Mouse (Mus musculus) midbrain, embryonic 16.5 days (tissue): ENCODE results near the gene Tbxas1. TPM values are rescaled to one million over a fixed set of nuclear protein-coding genes. Genes with fewer than 3 reads are reported as not detected.
A peak's percentile ranks its signal among the peaks of the same experiment; 100 is the strongest.

Experiments used
- ATAC-seq: fragments of 200-750 bp; cut with Nextera tagmentation; 2 replicates; pipeline ENCODE4 v1.8.0; 2017; ENCODE audit warnings: moderate TSS enrichment
- H3K27ac ChIP-seq: fragments of 300-500 bp; sonication (generic); 2 replicates; pipeline ENCODE4 v1.5.1; 2014; ENCODE audit warnings: mild to moderate bottlenecking, low read length, mixed read lengths
- H3K27me3 ChIP-seq: fragments of 300-500 bp; sonication (generic); 2 replicates; pipeline ENCODE4 v1.6.1; 2014; ENCODE audit warnings: low read depth, low read length, mixed read lengths; ENCODE audit not compliant: control insufficient read depth, insufficient read depth
- H3K36me3 ChIP-seq: fragments of 300-500 bp; sonication (generic); 2 replicates; pipeline ENCODE4 v1.6.1; 2014; ENCODE audit warnings: mild to moderate bottlenecking, low read length, moderate library complexity, mixed read lengths; ENCODE audit not compliant: control insufficient read depth, insufficient read depth
- H3K4me1 ChIP-seq: fragments of 300-500 bp; sonication (generic); 2 replicates; pipeline ENCODE4 v1.6.1; 2014; ENCODE audit warnings: mild to moderate bottlenecking, low read length, mixed read lengths; ENCODE audit not compliant: control insufficient read depth, insufficient read depth
- H3K4me2 ChIP-seq: fragments of 300-500 bp; sonication (generic); 2 replicates; pipeline ENCODE4 v1.6.1; 2014; ENCODE audit warnings: mild to moderate bottlenecking, low read length, mixed read lengths
- H3K4me3 ChIP-seq: fragments of 300-500 bp; sonication (generic); 2 replicates; pipeline ENCODE4 v1.5.1; 2014; ENCODE audit warnings: low read depth, mild to moderate bottlenecking, low read length, moderate library complexity, mixed read lengths
- H3K9ac ChIP-seq: fragments of 300-500 bp; sonication (generic); 2 replicates; pipeline ENCODE4 v1.6.1; 2014; ENCODE audit warnings: low read depth, low read length, mixed read lengths
- H3K9me3 ChIP-seq: fragments of 300-500 bp; sonication (generic); replicated peaks from 2 replicates; pipeline ENCODE4 v1.6.1; 2014; ENCODE audit warnings: mild to moderate bottlenecking, low read length, mixed read lengths; ENCODE audit not compliant: control insufficient read depth, poor library complexity, severe bottlenecking
- WGBS: fragments of 180-500 bp; shearing (Covaris S2); extraction: QIAGEN DNeasy Blood & Tissue Kit; methylation state at CpG from one replicate; pipeline ENCODE4 v1.1.7; 2014; 5-methylcytosine and 5-hydroxymethylcytosine counted together
- polyA plus RNA-seq: library from polyadenylated mRNA; unstranded; fragments of >200 nt; fragmentation: Nextera tagmentation; extraction: Ambion mirVana; gene quantifications from 2 replicates; pipeline ENCODE4 v1.2.1, GENCODE M21; 2015

Tbxas1 gene
- polyA plus RNA-seq, 1 experiment from 2014 or later, result 1.8 TPM

DNA sequence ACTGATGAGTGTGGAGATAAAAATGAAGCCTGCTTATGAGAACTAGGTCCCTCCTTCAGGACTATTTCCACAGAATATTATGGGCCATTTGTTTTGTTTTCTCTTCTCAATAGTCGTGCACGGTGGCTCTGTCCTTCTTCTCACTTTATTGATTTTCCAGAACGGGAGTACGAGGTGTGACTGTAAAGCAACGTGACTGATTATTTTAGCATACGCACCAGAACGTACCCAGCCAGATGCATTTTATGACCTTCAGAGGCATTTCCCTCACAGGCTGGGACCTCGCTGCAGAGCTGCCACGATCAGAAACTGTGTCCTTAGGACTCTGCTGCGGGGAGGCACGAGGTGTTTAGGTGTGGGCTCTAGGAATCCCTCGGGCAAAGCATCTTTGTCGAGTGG is 51.8 kb downstream of the Tbxas1 start:
- Histone ChIP-seq H3K9ac (no peak overlapping the region), H3K27ac (no peak overlapping the region)

DNA sequence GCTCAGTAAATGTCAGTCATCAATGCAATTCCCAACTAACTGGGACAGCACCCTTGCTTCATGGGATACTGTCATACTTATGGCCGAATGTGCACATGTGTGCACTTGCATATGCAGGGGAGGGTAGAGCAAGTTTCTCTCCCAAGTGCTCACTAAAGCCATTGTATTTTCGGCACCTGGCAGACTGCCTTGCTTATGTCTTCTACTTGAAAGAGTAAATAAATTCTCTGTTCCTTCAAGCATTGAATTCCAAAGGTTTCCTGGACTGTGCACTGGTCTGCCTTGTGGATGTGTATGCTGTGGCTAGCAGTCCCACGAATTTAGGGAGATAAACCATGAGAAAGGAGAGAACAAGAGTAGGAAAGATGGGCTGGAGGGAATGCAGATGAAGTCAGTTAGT is 53.3 kb downstream of the Tbxas1 start:
- WGBS, result 81% methylated on average over 3 of the region's 3 CpGs
- ATAC-seq, result no peak

More for the DNA sequence above, 51.8 kb downstream of the Tbxas1 start:
- Histone ChIP-seq H3K27me3 (no peaks in the 10 kb centered on the region), H3K4me2 (no peak overlapping the region), H3K4me3 (no peak overlapping the region), H3K9me3 (no peaks in the 10 kb centered on the region), H3K4me1 (no peaks in the 10 kb centered on the region), H3K36me3 (no peaks in the 10 kb centered on the region)
- WGBS, result 66% methylated on average over 13 of the region's 13 CpGs
- 0 out of 2 replicates have a peak, but pooled peaks have one; percentile 29 for ATAC-seq

DNA sequence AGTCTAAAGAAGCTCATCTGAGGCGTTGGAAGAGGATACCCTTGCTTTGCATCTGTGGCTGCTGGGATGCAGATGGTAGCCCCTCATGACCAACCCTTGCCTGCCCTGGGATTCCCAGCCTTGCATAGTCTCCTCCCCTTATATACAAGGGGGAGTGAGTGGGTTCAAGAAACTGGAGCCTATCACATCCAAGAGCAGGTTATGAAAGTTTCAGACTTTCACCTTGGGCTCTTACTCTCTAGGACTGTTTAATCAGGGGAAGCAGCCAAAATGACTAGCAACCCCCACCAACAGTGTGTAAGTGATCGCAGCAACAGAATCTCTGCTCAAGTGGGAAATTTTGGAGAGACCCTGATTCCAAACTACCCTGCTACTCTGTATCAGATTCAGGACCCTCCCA is 60.8 kb downstream of the Tbxas1 start:
- Histone ChIP-seq H3K9me3 (no peaks in the 10 kb centered on the region), H3K4me3 (no peak overlapping the region), H3K4me1 (no peaks in the 10 kb centered on the region), H3K27me3 (no peaks in the 10 kb centered on the region), H3K36me3 (no peaks in the 10 kb centered on the region), H3K27ac (no peak overlapping the region), H3K9ac (no peak overlapping the region), H3K4me2 (no peak overlapping the region)
- ATAC-seq, result no peak
- 83% methylated on average over 2 of the region's 2 CpGs for WGBS

More for the DNA sequence above, 53.3 kb downstream of the Tbxas1 start:
- H3K27me3 ChIP-seq, result no peaks in the 10 kb centered on the region
- no peak overlapping the region for H3K27ac ChIP-seq
- no peak overlapping the region for H3K9ac ChIP-seq
- H3K4me1 ChIP-seq, result no peaks in the 10 kb centered on the region
- H3K4me3 ChIP-seq, result no peak overlapping the region
- H3K36me3 ChIP-seq, result no peaks in the 10 kb centered on the region
- H3K4me2 ChIP-seq, result no peak overlapping the region
- H3K9me3 ChIP-seq, result no peaks in the 10 kb centered on the region

DNA sequence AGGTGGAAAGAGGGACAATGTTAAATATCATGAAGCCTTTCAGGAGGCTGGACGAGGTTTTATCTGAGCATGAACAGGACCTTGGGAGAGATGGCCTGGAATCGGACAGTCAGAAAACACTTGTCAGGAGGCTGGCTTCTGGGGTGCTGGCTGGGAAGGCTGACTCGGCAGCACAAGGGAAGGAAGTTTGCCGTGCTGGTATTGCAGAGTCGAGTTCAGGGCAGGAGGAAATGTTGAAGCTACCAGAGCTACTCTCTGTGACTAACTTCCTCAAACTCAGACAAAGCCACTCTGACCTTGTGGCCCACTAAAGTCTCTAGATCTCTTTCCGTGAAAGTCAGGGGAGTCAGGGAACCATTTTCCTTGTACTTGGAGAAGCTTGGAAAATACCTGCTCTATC is 63.2 kb downstream of the Tbxas1 start:
- no peak for ATAC-seq
- WGBS, result 83% methylated on average over 6 of the region's 6 CpGs
- H3K36me3 ChIP-seq, result no peaks in the 10 kb centered on the region
- H3K27me3 ChIP-seq, result no peaks in the 10 kb centered on the region
- no peak overlapping the region for H3K4me3 ChIP-seq
- H3K4me2 ChIP-seq, result no peak overlapping the region
- no peak overlapping the region for H3K9ac ChIP-seq
- H3K9me3 ChIP-seq, result no peaks in the 10 kb centered on the region
- H3K4me1 ChIP-seq, result no peaks in the 10 kb centered on the region
- H3K27ac ChIP-seq, result no peak overlapping the region

DNA sequence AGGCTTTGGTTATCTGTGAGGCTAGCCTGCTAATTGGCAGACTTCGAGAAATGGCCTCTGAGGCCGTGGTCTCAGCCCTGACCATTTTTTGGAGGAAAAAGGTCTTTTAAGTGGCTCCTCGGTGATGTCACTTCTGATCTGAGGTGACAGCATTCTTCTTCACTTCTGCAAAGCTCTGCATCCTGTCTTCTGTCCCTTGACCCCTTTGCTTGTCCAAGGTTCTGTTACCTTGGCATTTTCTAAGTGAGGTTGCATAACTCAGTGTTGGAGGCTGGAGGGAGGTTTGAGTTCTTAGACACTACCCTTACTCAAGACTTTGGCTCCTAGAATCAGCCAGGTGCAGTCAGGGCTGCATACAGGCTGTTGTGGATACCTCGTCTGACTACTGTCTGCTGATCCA is 63.9 kb downstream of the Tbxas1 start:
- 79% methylated on average over 4 of the region's 4 CpGs for WGBS
- Histone ChIP-seq H3K36me3 (no peaks in the 10 kb centered on the region), H3K27me3 (no peaks in the 10 kb centered on the region), H3K9ac (no peak overlapping the region), H3K4me2 (no peak overlapping the region), H3K9me3 (no peaks in the 10 kb centered on the region), H3K4me3 (no peak overlapping the region), H3K4me1 (no peaks in the 10 kb centered on the region), H3K27ac (no peak overlapping the region)
- no peak for ATAC-seq

DNA sequence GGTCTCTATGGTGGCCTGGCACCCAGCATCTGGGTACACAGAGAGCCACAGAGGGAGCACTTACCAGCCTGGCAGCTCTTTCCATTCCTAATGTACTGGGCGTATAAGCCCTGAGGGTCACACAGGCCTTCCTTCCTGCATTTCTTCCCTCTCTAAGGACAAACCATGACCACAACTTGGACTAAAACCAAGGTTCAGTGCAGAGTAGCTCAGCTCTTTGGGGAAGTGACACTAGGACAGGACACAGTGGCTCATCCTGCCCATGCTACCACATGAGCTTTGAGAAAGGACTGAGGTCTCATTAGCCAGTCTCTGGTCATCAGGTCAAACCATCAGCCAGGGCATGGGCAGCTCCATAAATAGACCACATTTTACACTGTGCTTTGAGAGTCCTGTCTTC is 65.8 kb downstream of the Tbxas1 start:
- Histone ChIP-seq H3K27me3 (no peaks in the 10 kb centered on the region), H3K27ac (no peak overlapping the region), H3K36me3 (no peaks in the 10 kb centered on the region), H3K9ac (no peak overlapping the region), H3K4me1 (no peaks in the 10 kb centered on the region), H3K4me2 (no peak overlapping the region), H3K4me3 (no peak overlapping the region), H3K9me3 (no peaks in the 10 kb centered on the region)
- no peak for ATAC-seq
- WGBS, result 89% methylated on average over 1 of the region's 1 CpGs

DNA sequence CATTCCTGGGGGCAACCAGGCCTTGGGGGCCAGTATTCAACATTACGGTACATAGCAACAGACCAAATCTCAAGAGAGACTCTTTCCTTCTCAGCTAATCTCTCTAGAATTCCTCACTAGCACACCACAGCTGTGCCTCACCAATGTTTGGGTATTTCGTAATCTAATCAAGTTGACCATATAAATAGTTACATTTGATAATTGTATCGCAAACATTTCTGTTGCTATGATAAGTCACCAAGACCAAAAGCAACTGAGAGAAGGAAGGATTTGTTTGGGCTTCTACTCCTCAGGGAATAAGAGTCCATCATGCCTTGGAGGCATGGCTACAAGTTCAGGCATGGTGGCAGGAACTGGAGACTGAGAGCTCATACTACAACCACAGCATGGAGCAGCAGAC is 67.6 kb downstream of the Tbxas1 start:
- no peak overlapping the region for H3K4me3 ChIP-seq
- no peaks in the 10 kb centered on the region for H3K36me3 ChIP-seq
- no peak for ATAC-seq
- H3K4me1 ChIP-seq, result no peaks in the 10 kb centered on the region
- H3K9me3 ChIP-seq, result no peaks in the 10 kb centered on the region
- 93% methylated on average over 3 of the region's 3 CpGs for WGBS
- H3K4me2 ChIP-seq, result no peak overlapping the region
- H3K9ac ChIP-seq, result no peak overlapping the region
- no peak overlapping the region for H3K27ac ChIP-seq
- no peaks in the 10 kb centered on the region for H3K27me3 ChIP-seq

DNA sequence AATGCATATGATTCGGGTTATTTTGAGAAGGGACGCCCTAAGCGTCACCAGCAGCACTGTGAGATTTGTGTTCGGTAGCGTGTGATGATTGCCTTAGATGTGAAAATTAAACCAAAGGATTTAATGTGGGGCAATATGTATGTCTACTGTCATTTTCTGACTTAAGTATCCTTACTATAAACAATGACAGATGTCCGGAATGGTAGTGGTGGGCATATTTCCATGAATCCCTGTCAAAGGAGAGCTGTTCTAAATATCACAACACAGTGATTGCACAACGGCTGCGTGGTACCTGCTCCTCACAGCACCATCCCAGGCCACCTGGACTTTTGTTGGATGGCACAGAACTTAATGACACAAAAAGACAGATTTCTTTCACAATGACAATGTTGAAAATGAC is 69.2 kb downstream of the Tbxas1 start:
- Histone ChIP-seq H3K4me3 (no peak overlapping the region), H3K27me3 (no peaks in the 10 kb centered on the region), H3K4me2 (no peak overlapping the region), H3K27ac (no peak overlapping the region), H3K9me3 (no peaks in the 10 kb centered on the region), H3K36me3 (no peaks in the 10 kb centered on the region), H3K9ac (no peak overlapping the region), H3K4me1 (no peaks in the 10 kb centered on the region)
- ATAC-seq, result no peak
- WGBS, result 93% methylated on average over 8 of the region's 8 CpGs

DNA sequence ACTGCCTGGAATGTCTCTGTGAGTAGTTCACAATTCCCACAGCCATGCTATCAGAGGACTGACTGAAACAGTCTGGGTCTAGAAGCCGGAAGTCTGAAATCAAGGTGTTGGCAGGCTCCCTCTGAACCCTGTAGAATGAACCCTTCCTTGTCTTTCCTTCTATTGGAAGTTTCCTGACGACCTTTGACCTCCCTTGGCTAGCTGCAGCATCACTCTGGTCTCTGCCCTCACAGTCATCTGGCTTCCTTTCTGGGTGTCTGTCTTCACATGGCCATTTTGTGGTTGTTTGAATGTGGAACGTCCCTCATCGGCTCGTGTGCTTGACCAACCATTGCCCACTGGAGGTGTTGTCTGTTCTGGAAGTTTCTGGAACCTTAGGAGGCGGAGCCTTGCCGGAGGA is 69.6 kb downstream of the Tbxas1 start:
- H3K4me3 ChIP-seq, result no peak overlapping the region
- H3K4me1 ChIP-seq, result no peaks in the 10 kb centered on the region
- H3K9me3 ChIP-seq, result no peaks in the 10 kb centered on the region
- WGBS, result 82% methylated on average over 7 of the region's 7 CpGs
- no peak overlapping the region for H3K4me2 ChIP-seq
- ATAC-seq, result no peak
- H3K27ac ChIP-seq, result no peak overlapping the region
- H3K36me3 ChIP-seq, result no peaks in the 10 kb centered on the region
- H3K27me3 ChIP-seq, result no peaks in the 10 kb centered on the region
- H3K9ac ChIP-seq, result no peak overlapping the region

DNA sequence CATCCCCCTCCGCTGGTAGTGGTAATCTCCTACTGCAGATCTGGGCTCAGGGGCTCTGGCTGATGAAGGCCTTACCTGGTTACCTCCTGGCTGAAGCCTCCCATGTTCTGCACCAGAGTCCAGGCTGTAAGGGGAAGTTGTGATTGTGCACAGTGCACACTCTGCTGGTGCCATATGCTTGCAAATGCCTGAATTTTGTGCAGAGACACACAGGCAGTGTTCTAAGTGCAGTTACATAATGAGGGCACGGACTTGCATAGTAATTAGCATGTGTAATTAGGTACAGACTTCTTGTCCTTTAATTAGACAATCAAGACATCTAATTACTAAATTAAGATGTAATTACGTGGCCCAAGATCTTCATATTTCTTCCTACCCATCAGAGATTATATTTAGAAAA is 70.5 kb downstream of the Tbxas1 start:
- no peaks in the 10 kb centered on the region for H3K9me3 ChIP-seq
- no peak overlapping the region for H3K4me3 ChIP-seq
- H3K4me1 ChIP-seq, result no peaks in the 10 kb centered on the region
- no peaks in the 10 kb centered on the region for H3K36me3 ChIP-seq
- no peak for ATAC-seq
- no peaks in the 10 kb centered on the region for H3K27me3 ChIP-seq
- no peak overlapping the region for H3K27ac ChIP-seq
- H3K4me2 ChIP-seq, result no peak overlapping the region
- H3K9ac ChIP-seq, result no peak overlapping the region
- 67% methylated on average over 3 of the region's 3 CpGs for WGBS
